Mouse (Mus musculus) hindbrain, postnatal 0 days (tissue): ENCODE results near the gene Fam204a. TPM values are rescaled to one million over a fixed set of nuclear protein-coding genes. Genes with fewer than 3 reads are reported as not detected.
A peak's percentile ranks its signal among the peaks of the same experiment; 100 is the strongest.

ENCODE experiments used
- ATAC-seq: fragments of 200-750 bp; cut with Nextera tagmentation; 2 replicates; pipeline ENCODE4 v1.8.0; 2017; ENCODE audit warnings: mild to moderate bottlenecking, moderate TSS enrichment, moderate library complexity
- DNase-seq: peaks from one replicate; pipeline ENCODE4 v3.0.0-alpha.2; 2015; ENCODE audit warnings: low spot score
- H3K27ac ChIP-seq: fragments of 300-500 bp; sonication (generic); 2 replicates; pipeline ENCODE4 v1.5.1; 2014; ENCODE audit warnings: mild to moderate bottlenecking
- H3K27me3 ChIP-seq: fragments of 300-500 bp; sonication (generic); 2 replicates; pipeline ENCODE4 v1.6.1; 2014; ENCODE audit warnings: low read length, mixed read lengths; ENCODE audit not compliant: insufficient read depth
- H3K36me3 ChIP-seq: fragments of 300-500 bp; sonication (generic); 2 replicates; pipeline ENCODE4 v1.6.1; 2014; ENCODE audit warnings: low read length, mixed read lengths; ENCODE audit not compliant: insufficient read depth
- H3K4me1 ChIP-seq: fragments of 300-500 bp; sonication (generic); 2 replicates; pipeline ENCODE4 v1.6.1; 2014; ENCODE audit warnings: antibody characterized with exemption, low read length, mixed read lengths; ENCODE audit not compliant: insufficient read depth
- H3K4me2 ChIP-seq: fragments of 300-500 bp; sonication (generic); 2 replicates; pipeline ENCODE4 v1.6.1; 2014; ENCODE audit warnings: low read depth, mild to moderate bottlenecking, low read length, moderate library complexity, mixed read lengths
- H3K4me3 ChIP-seq: fragments of 300-500 bp; sonication (generic); 2 replicates; pipeline ENCODE4 v1.5.1; 2014; ENCODE audit warnings: low read length
- H3K9ac ChIP-seq: fragments of 300-500 bp; sonication (generic); replicated peaks from 2 replicates; pipeline ENCODE4 v1.6.1; 2014; ENCODE audit warnings: mild to moderate bottlenecking, low read length, moderate library complexity, mixed read lengths
- H3K9me3 ChIP-seq: fragments of 300-500 bp; sonication (generic); 2 replicates; pipeline ENCODE4 v1.6.1; 2016; ENCODE audit warnings: low read length, mixed read lengths
- CTCF ChIP-seq: IDR thresholded peaks from 2 replicates; pipeline ENCODE4 v1.5.1; 2016; ENCODE audit warnings: antibody characterized with exemption, control low read depth, low read depth
- WGBS: fragments of 180-500 bp; shearing (Covaris S2); extraction: QIAGEN DNeasy Blood & Tissue Kit; methylation state at CpG from one replicate; pipeline ENCODE4 v1.1.7; 2014; 5-methylcytosine and 5-hydroxymethylcytosine counted together
- polyA plus RNA-seq: library from polyadenylated mRNA; unstranded; fragments of >200 nt; fragmentation: Nextera tagmentation; extraction: Ambion mirVana; gene quantifications from 2 replicates; pipeline ENCODE4 v1.2.1, GENCODE M21; 2015
- total RNA-seq: library from RNA; depleted of rRNA; stranded (reverse); fragments of >200 nt; gene quantifications from 2 replicates; pipeline ENCODE4 v1.2.3, GENCODE M21; 2014

Fam204a gene
- total and polyA plus RNA-seq, 2 experiments from 2014 or later, result 22.4 to 70.8 TPM

- ATAC-seq, result no peak
- H3K9me3 ChIP-seq, result no peaks in the 10 kb centered on the region
- H3K27ac ChIP-seq, result no peak overlapping the region
- no peak overlapping the region for H3K4me2 ChIP-seq
- no peaks in the 10 kb centered on the region for H3K4me1 ChIP-seq
- no peak overlapping the region for H3K4me3 ChIP-seq
- H3K9ac ChIP-seq, result no peak overlapping the region
- no peaks in the 10 kb centered on the region for H3K27me3 ChIP-seq
- WGBS, result 56% methylated on average over 7 of the region's 7 CpGs
- H3K36me3 ChIP-seq, result no peaks in the 10 kb centered on the region
- DNase-seq, result no peak
- no peak for TF ChIP-seq CTCF
These were observed 15.6 kb upstream of the Fam204a start for GRCm38 (mm10) chr19:60241916-60242602.

GRCm38 (mm10) chr19:60231542-60231941 is 5.0 kb upstream of the Fam204a start:
- no peaks in the 10 kb centered on the region for H3K9me3 ChIP-seq
- H3K9ac ChIP-seq, result no peak overlapping the region
- no peaks in the 10 kb centered on the region for H3K27me3 ChIP-seq
- 75% methylated on average over 2 of the region's 2 CpGs for WGBS
- ATAC-seq, result no peak
- no peak overlapping the region for H3K27ac ChIP-seq
- H3K4me2 ChIP-seq, result no peak overlapping the region
- no peaks in the 10 kb centered on the region for H3K36me3 ChIP-seq
- H3K4me1 ChIP-seq, result 0 out of 2 replicates have a peak, but pooled peaks cover 4% of the 10 kb centered on the region
- DNase-seq, result no peak
- H3K4me3 ChIP-seq, result no peak overlapping the region
- no peak for TF ChIP-seq CTCF

GRCm38 (mm10) chr19:60226845-60227235 is 339 bp upstream of the Fam204a start:
- ATAC-seq, result peak; percentile 25
- H3K9ac ChIP-seq, result no peak overlapping the region
- peaks cover 10% of the 10 kb centered on the region; the same call in 1 of the 2 replicates for H3K4me1 ChIP-seq
- H3K27ac ChIP-seq, result peak overlapping the region; percentile 12; the same call in 1 of the 2 replicates
- no peaks in the 10 kb centered on the region for H3K9me3 ChIP-seq
- H3K27me3 ChIP-seq, result no peaks in the 10 kb centered on the region
- peak overlapping the region; percentile 74 for H3K4me3 ChIP-seq
- H3K36me3 ChIP-seq, result no peaks in the 10 kb centered on the region
- H3K4me2 ChIP-seq, result peak overlapping the region; percentile 68
- WGBS, result 51% methylated on average over 8 of the region's 8 CpGs
- no peak for TF ChIP-seq CTCF
- DNase-seq, result no peak

- DNase-seq (no peak), ATAC-seq (no peak)
- H3K4me1 ChIP-seq, result no peaks in the 10 kb centered on the region
- H3K27me3 ChIP-seq, result no peaks in the 10 kb centered on the region
- H3K4me3 ChIP-seq, result no peak overlapping the region
- no peak overlapping the region for H3K9ac ChIP-seq
- no peak overlapping the region for H3K4me2 ChIP-seq
- no peaks in the 10 kb centered on the region for H3K36me3 ChIP-seq
- no peaks in the 10 kb centered on the region for H3K9me3 ChIP-seq
- no peak for TF ChIP-seq CTCF
- 92% methylated on average over 7 of the region's 7 CpGs for WGBS
- no peak overlapping the region for H3K27ac ChIP-seq
These were observed 7.1 kb downstream of the Fam204a start for GRCm38 (mm10) chr19:60219395-60219794.

- no peak for TF ChIP-seq CTCF
- Histone ChIP-seq H3K4me1 (no peaks in the 10 kb centered on the region), H3K36me3 (no peaks in the 10 kb centered on the region), H3K27ac (no peak overlapping the region), H3K9ac (no peak overlapping the region), H3K27me3 (no peaks in the 10 kb centered on the region), H3K4me2 (no peak overlapping the region), H3K9me3 (no peaks in the 10 kb centered on the region), H3K4me3 (no peak overlapping the region)
- peak; percentile 20 for DNase-seq
- no peak for ATAC-seq
- WGBS, result 58% methylated on average over 2 of the region's 2 CpGs
These were observed 8.5 kb downstream of the Fam204a start for GRCm38 (mm10) chr19:60217985-60218384.

- H3K4me2 ChIP-seq, result no peak overlapping the region
- no peaks in the 10 kb centered on the region for H3K9me3 ChIP-seq
- H3K27me3 ChIP-seq, result no peaks in the 10 kb centered on the region
- ATAC-seq (no peak), DNase-seq (no peak)
- no peak overlapping the region for H3K9ac ChIP-seq
- no peak for TF ChIP-seq CTCF
- no peak overlapping the region for H3K4me3 ChIP-seq
- H3K4me1 ChIP-seq, result no peaks in the 10 kb centered on the region
- H3K27ac ChIP-seq, result no peak overlapping the region
- no peaks in the 10 kb centered on the region for H3K36me3 ChIP-seq
These were observed 18.3 kb downstream of the Fam204a start for GRCm38 (mm10) chr19:60208173-60208572.

DNA sequence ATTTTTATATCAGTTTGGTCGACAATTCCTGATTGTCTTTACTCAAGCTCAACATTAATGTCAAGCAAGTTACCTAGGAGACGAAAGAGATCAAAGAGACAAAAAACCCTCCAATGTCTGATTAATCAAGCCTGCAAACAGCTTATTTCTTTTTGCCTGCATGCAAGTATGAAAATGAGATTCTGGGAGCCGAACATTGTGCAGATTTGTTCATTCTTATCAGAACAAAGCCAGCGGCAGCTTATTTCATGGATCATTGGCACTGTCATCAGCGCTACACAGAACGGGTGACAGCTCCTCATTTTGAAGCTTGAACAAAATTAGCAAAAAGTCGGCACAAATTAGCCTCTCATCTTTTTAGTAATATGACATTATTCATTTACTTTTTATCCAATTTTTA is 22.3 kb downstream of the Fam204a start:
- Histone ChIP-seq H3K4me1 (no peaks in the 10 kb centered on the region), H3K4me2 (no peak overlapping the region), H3K27me3 (no peaks in the 10 kb centered on the region), H3K36me3 (no peaks in the 10 kb centered on the region), H3K9ac (no peak overlapping the region), H3K4me3 (no peak overlapping the region), H3K9me3 (no peaks in the 10 kb centered on the region), H3K27ac (no peak overlapping the region)
- ATAC-seq (no peak), DNase-seq (peak; percentile 56)
- 20% methylated on average over 7 of the region's 7 CpGs for WGBS
- no peak for TF ChIP-seq CTCF
